Comparison of ENCODE assay signal across 8 mouse cellular contexts in genomic region chr10:95323393-95324277, GRCm38 (mm10). TPM values are rescaled to one million over a fixed set of nuclear protein-coding genes. Genes with fewer than 3 reads are reported as not detected.
A peak's percentile ranks its signal among the peaks of the same experiment; 100 is the strongest.
DNase-seq lines count a peak whose midpoint lies in the region; ATAC-seq lines count a peak whose summit lies in the region.

Gene Cradd, minus strand, starts transcription at chr10:95324133.

- WGBS in hindbrain, embryonic 15.5 days, result under 1% methylated on average over 51 of the region's 51 CpGs

- H3K4me1 ChIP-seq in hindbrain, embryonic 15.5 days (replicated peaks), result peaks cover 17% of the 10 kb centered on the region

- ATAC-seq in hindbrain, embryonic 15.5 days (ENCODE audit: low FRiP score, low read depth), result peak; percentile 92

- peak within 1 kb of the TSS; percentile 82 for H3K4me2 ChIP-seq in hindbrain, embryonic 15.5 days

- no peaks in the 10 kb centered on the region for H3K9me3 ChIP-seq in hindbrain, embryonic 15.5 days

- H3K36me3 ChIP-seq in hindbrain, embryonic 15.5 days, result no peaks in the 10 kb centered on the region

- DNase-seq in T-cell, adult 2 months (ENCODE audit: low spot score), result peak; percentile 85
- DNase-seq in cerebellum, postnatal 36 days, result peak; percentile 81 to 90
- DNase-seq in frontal cortex, postnatal 36 days (ENCODE audit: low spot score in 2 of 2), result peak; percentile 84 to 95
- peak; percentile 94 for DNase-seq in left cerebral cortex, adult 11 months (ENCODE audit: low spot score)
- peak; percentile 88 to 92 for DNase-seq in lung, postnatal 4 days
- DNase-seq in right cerebral cortex, adult 18-20 months, result peak; percentile 92
- peak; percentile 42 for DNase-seq in urinary bladder, postnatal 10 days (ENCODE audit: low spot score)

- no peaks in the 10 kb centered on the region for H3K27me3 ChIP-seq in hindbrain, embryonic 15.5 days

- H3K27ac ChIP-seq in hindbrain, embryonic 15.5 days (replicated peaks), result peak within 1 kb of the TSS; percentile 96

- peak within 1 kb of the TSS; percentile 62 for H3K9ac ChIP-seq in hindbrain, embryonic 15.5 days

- H3K4me3 ChIP-seq in hindbrain, embryonic 15.5 days, result peak within 1 kb of the TSS; percentile 55

RNA-seq across cellular contexts. Expression of gene Cradd, which starts in this region (rescaled TPM):
- polyA plus RNA-seq in hindbrain, embryonic 15.5 days (2015; fragmentation: Nextera tagmentation; extraction: Ambion mirVana), result 6.0 and 9.4 TPM in 2 replicates

Comparison
In these comparisons a context has a peak if more than half of its experiments do, and no peak if none do; other contexts are left out.
1. Peak in every context shown above with its lines: DNase-seq, ATAC-seq, H3K4me3 ChIP-seq and H3K27ac ChIP-seq.
2. DNase-seq: peak in every context shown above with its lines; median percentile 94 in left cerebral cortex, adult 11 months; 92 in right cerebral cortex, adult 18-20 months; 90 in lung, postnatal 4 days; 90 in frontal cortex, postnatal 36 days; 86 in cerebellum, postnatal 36 days; 85 in T-cell, adult 2 months; 42 in urinary bladder, postnatal 10 days.